Mouse (Mus musculus) small intestine, adult 2 months (tissue): ENCODE data around the gene Cox19.

Experiments
- CTCF ChIP-seq: fragments of 200-500 bp; IDR thresholded peaks from 2 replicates; pipeline ENCODE4 v1.5.1; 2012; ENCODE audit warnings: low read depth, mild to moderate bottlenecking, control low read depth, inconsistent platforms, low read length, moderate library complexity, mixed read lengths; ENCODE audit not compliant: insufficient replicate concordance, insufficient read length; ENCODE audit errors: extremely low read depth
- POLR2A ChIP-seq: fragments of 200-500 bp; IDR thresholded peaks from 2 replicates; pipeline ENCODE4 v1.6.1; 2012; ENCODE audit warnings: low read depth, mild to moderate bottlenecking, control low read depth, inconsistent platforms, low read length, moderate library complexity

- 0 out of 2 replicates have a peak, but pooled peaks have one; percentile 18 for TF ChIP-seq POLR2A
- peak; percentile 97 for TF ChIP-seq CTCF
These were observed 19.5 kb downstream of the Cox19 start for GRCm38 (mm10) chr5:139331742-139332141.
